Mouse (Mus musculus): Measurements from ENCODE around the gene Brox.

DNA sequence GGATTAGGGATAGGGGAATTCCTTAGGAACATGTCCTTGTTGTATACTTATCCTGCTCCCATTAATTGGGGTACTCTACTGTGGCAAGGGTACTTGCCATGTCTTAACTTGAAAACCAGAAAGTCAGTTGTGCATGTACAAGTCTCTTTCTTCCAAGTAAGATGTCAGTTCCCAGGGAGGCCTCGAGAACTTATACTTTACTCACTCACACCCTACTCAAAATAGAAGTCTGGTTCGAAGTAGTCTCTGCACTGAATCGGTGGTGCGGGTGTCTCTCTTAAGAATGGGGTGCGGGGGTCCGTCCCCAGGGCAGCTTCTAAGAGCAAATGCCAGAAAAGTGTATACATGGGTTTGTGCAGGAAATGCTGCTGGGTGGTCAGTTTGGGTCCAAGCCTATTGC lies 2.1 kb upstream of the Brox start:
- TF ChIP-seq CTCF (conservative IDR thresholded peaks at IDR 0.05; ENCODE audit: low read length) (no peak), POU5F1 (IDR thresholded peaks at IDR 0.05; ENCODE audit: borderline replicate concordance, low read length) (no peak)

All from E14TG2a.4 (cell line).